Mouse (Mus musculus): ENCODE data around the gene Cpox.

Cpox gene

DNA sequence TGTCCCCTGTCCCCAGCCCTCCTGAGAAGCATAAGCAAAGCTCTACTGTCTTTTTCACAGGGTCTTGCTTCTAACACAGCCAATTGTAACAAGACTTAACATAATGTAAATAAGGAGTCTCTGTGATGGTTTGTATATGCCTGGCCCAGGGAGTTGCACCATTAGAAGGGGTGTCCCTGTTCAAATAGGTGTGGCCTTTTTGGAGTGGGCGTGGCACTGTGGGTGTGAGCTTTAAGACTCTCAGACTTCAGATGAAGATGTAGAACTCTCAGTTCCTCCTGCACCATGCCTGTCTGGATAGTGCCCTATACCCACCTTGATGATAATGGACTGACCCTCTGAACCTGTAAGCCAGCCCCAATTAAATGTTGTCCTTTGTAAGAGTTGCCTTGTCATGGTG is 68.7 kb downstream of the Cpox start:
- in situ Hi-C loops (cut with MboI, MseI): no loop called here

- in situ Hi-C loops (cut with MboI, MseI): no loop called here
Measured at GRCm38 (mm10) chr16:58740751-58741150, 70.7 kb downstream of the Cpox start.

DNA sequence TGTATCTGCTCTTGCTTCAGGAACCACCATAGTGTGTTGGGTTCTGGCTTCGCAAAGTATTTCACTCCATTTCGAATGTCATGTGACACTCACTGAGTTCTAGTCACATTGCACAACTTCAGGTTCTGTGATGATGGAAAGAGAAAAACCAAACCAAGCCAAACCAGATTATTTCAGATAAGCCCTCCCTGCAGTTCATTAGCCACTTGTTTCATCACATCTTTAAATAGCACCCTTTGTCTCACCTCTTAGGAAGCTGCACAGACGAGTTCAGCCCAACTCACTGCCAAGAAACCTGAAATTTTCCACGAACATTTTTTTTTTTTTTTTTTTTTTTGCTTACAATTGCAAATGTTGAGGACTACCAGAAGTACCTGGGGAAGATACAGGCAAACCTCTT is 76.6 kb downstream of the Cpox start:
- in situ Hi-C loops (cut with MboI, MseI): no loop called here

DNA sequence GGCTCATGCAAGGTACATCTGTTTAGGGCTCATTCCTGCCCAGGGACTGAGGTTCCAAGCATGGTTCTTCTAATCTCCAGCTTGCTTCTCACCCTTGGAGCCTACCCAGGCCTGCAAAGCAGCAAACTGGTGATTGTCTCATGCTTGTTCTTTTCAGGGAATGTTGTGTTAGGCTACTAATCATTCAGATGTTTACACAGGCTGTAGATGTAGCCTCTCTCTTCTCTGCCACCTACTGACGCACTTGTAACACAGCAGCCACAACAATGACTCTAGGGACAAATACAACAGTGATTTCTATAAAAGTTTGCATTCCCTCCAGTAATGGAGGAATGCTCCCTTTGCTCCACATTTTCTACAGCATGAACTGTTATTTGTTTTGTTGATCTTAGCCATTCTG is 81.2 kb downstream of the Cpox start:
- in situ Hi-C loops (cut with MboI, MseI): loop anchor here (25.0 kb wide), 1 partner anchor 1089 kb away; no protein-coding TSS in a partner anchor

- in situ Hi-C loops (cut with MboI, MseI): loop anchor here (25.0 kb wide), 1 partner anchor 1094 kb away; no protein-coding TSS in a partner anchor
Measured at GRCm38 (mm10) chr16:58756191-58756590, 86.1 kb downstream of the Cpox start.

DNA sequence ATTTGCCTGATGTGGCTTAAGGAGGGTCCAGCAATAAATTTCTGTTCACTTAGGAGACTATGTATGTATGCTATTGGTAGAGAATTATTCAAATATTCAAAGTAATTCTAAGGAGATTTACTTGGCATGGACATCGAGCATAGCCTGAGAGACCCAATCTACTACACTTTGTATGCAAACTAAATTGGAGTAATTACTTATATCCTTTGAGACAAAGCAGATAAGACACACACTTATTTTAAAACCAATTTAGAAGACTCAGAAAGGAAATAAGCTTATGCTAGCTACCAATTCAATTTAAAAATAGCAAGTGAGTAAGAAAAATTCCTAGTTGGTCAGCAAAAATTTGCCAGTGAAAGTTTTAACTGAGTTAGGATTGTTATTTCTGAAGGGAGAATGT is 93.0 kb downstream of the Cpox start, which contains the start of gene Olfr172:
Gene Olfr172 (minus strand): TSS at position 101 of the 400 bp plus-strand sequence.
- in situ Hi-C loops (cut with MboI, MseI): loop anchor here (25.0 kb wide), 1 partner anchor 1101 kb away; no protein-coding TSS in a partner anchor

Measured in regulatory T cell (primary cell).